In the genomic region with DNA sequence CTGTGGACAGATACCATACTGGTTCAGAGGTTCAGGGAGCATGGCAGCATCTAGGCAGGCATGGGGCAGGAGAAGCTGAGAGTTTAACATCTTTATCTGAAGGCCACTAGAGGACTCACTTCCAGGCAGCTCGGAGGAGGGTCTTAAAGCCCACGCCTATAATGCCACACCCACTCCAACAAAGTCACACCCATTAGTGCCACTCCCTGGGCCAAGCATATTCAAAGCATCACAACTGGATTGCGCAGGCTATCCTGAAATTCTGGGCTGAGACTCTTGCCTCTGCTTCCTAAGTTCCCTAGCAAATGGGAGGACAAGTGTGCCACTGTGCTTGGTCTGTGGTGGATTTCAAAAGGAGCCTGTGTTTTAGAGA, we compare ENCODE assay signal across 8 mouse cellular contexts. TPM values are rescaled to one million over a fixed set of nuclear protein-coding genes. Genes with fewer than 3 reads are reported as not detected.
A peak's percentile ranks its signal among the peaks of the same experiment; 100 is the strongest.
DNase-seq lines count a peak whose midpoint lies in the region; ATAC-seq and TF ChIP-seq lines count a peak whose summit lies in the region.
"Had no signal": no experiment of that assay in that cellular context is flagged by ENCODE, and none has a peak within 500 bp of the region (broad histone marks: within the 10 kb centered on the region; RNA-seq: fewer than 3 reads in every experiment).

No protein-coding gene starts in this region.

- ATAC-seq in limb, embryonic 14.5 days (ENCODE audit: low FRiP score, low read depth) = peak; percentile 81
- peak; percentile 59 for ATAC-seq in midbrain, postnatal 0 days (ENCODE audit: low FRiP score)

- DNase-seq in ES-E14 (ENCODE audit: low read depth, low spot score) = peak; percentile 74
- peak; percentile 85 for DNase-seq in brain, adult 2 months (ENCODE audit: low read depth, low spot score)
- DNase-seq in heart, adult 9 months (ENCODE audit: low spot score in 2 of 2) = peak; percentile 39 to 54
- peak; percentile 72 for DNase-seq in limb, embryonic 14.5 days (ENCODE audit: low spot score)
- DNase-seq in midbrain, postnatal 0 days (ENCODE audit: low spot score) = peak; percentile 52
- no peak for DNase-seq in adrenal gland, adult 8-10 months
- no peak for DNase-seq in urinary bladder, postnatal 10 days (ENCODE audit: low spot score)

- H3K27ac ChIP-seq in ES-E14 (ENCODE audit: insufficient read depth, low read depth, low read length, poor library complexity, severe bottlenecking) = peak overlapping the region; percentile 73; the same call in 1 of the 2 replicates
- H3K27ac ChIP-seq in limb, embryonic 14.5 days (replicated peaks; ENCODE audit: low read depth, low read length) = peak overlapping the region; percentile 90
- peak overlapping the region; percentile 65 for H3K27ac ChIP-seq in midbrain, postnatal 0 days (ENCODE audit: low read depth, low read length)

- H3K4me3 ChIP-seq in ES-E14 (ENCODE audit: insufficient read depth in 1 of 2, low read depth in 1 of 2, low read length in 2 of 2, poor library complexity in 1 of 2, severe bottlenecking in 1 of 2) = peak overlapping the region; percentile 39 to 55
- peak overlapping the region; percentile 28 for H3K4me3 ChIP-seq in limb, embryonic 14.5 days (replicated peaks; ENCODE audit: low read length)
- no peak overlapping the region for H3K4me3 ChIP-seq in midbrain, postnatal 0 days (ENCODE audit: low read depth, low read length)

- 3% methylated on average over 3 of the region's 3 CpGs for WGBS in limb, embryonic 14.5 days
- WGBS in midbrain, postnatal 0 days = 14% methylated on average over 3 of the region's 3 CpGs

- in situ Hi-C loops in ES-E14 (cut with MboI; ENCODE audit: low sequenced_read_pairs in 2 of 2, unreplicated experiment in 2 of 2) = no loop called here

- no peaks in the 10 kb centered on the region; the same call in 1 of the 2 replicates for H3K36me3 ChIP-seq in ES-E14 (ENCODE audit: control insufficient read depth, insufficient read depth, low read length, poor library complexity, severe bottlenecking)
- H3K36me3 ChIP-seq in limb, embryonic 14.5 days (ENCODE audit: control insufficient read depth, insufficient read depth, low read length) = no peaks in the 10 kb centered on the region
- no peaks in the 10 kb centered on the region for H3K36me3 ChIP-seq in midbrain, postnatal 0 days (ENCODE audit: insufficient read depth, low read length)

- H3K4me1 ChIP-seq in ES-E14 (ENCODE audit: control insufficient read depth in 2 of 2, insufficient read depth in 2 of 2, low read length in 2 of 2, poor library complexity in 1 of 2) = peaks cover 0 to 16% of the 10 kb centered on the region in 2 experiments; a peak in 3 of 4 replicates
- H3K4me1 ChIP-seq in limb, embryonic 14.5 days (ENCODE audit: control insufficient read depth, insufficient read depth, low read length) = peaks cover 23% of the 10 kb centered on the region
- peaks cover 8% of the 10 kb centered on the region for H3K4me1 ChIP-seq in midbrain, postnatal 0 days (ENCODE audit: insufficient read depth, low read length)

- no peak overlapping the region for H3K9ac ChIP-seq in ES-E14 (ENCODE audit: insufficient read depth, low read depth, low read length, poor library complexity, severe bottlenecking)
- peak overlapping the region; percentile 54; the same call in 1 of the 2 replicates for H3K9ac ChIP-seq in limb, embryonic 14.5 days (ENCODE audit: low read depth, low read length, severe bottlenecking)
- no peak overlapping the region for H3K9ac ChIP-seq in midbrain, postnatal 0 days (replicated peaks; ENCODE audit: low read length, poor library complexity, severe bottlenecking)

- TF ChIP-seq POLR2A in limb, embryonic 14.5 days (IDR thresholded peaks at IDR 0.05; ENCODE audit: borderline replicate concordance, extremely low read depth, insufficient read depth, insufficient read length) = no peak

- H3K9me3 ChIP-seq in ES-E14 (ENCODE audit: control insufficient read depth, insufficient read depth, low read depth, low read length) = no peaks in the 10 kb centered on the region
- no peaks in the 10 kb centered on the region for H3K9me3 ChIP-seq in limb, embryonic 14.5 days (ENCODE audit: control insufficient read depth, low read length)
- H3K9me3 ChIP-seq in midbrain, postnatal 0 days (ENCODE audit: low read length) = no peaks in the 10 kb centered on the region

- H3K27me3 ChIP-seq in limb, embryonic 14.5 days (ENCODE audit: control insufficient read depth, insufficient read depth, low read length) = no peaks in the 10 kb centered on the region
- no peaks in the 10 kb centered on the region for H3K27me3 ChIP-seq in midbrain, postnatal 0 days (ENCODE audit: insufficient read depth, low read length)

- TF ChIP-seq CTCF in midbrain, postnatal 0 days (IDR thresholded peaks at IDR 0.05) = peak; percentile 49

- H3K4me2 ChIP-seq in limb, embryonic 14.5 days (replicated peaks; ENCODE audit: low read depth, low read length, severe bottlenecking) = peak overlapping the region; percentile 63
- 0 out of 2 replicates have a peak overlapping the region, but pooled peaks have one; percentile 22 for H3K4me2 ChIP-seq in midbrain, postnatal 0 days (ENCODE audit: low read depth, low read length, poor library complexity, severe bottlenecking)

TF ChIP-seq in ES-E14, 5 proteins besides CTCF, POLR2A, EP300 and RAD21:
- TF ChIP-seq CHD2 (IDR thresholded peaks at IDR 0.05; ENCODE audit: low read depth, low read length) (no peak), ZC3H11A (IDR thresholded peaks at IDR 0.05; ENCODE audit: borderline replicate concordance, low read depth, low read length) (no peak), HCFC1 (IDR thresholded peaks at IDR 0.05; ENCODE audit: borderline replicate concordance, insufficient read depth, low read length) (no peak), ZNF384 (IDR thresholded peaks at IDR 0.05; ENCODE audit: low read depth, low read length) (no peak), MAFK (IDR thresholded peaks at IDR 0.05; ENCODE audit: insufficient read depth, low read depth, low read length) (no peak)

RNA-seq across cellular contexts. Expression of a gene that starts 7.2 kb away (rescaled TPM):
- 38.8 and 51.9 TPM in 2 replicates for total RNA-seq in ES-E14 (2012; rRNA removed)
- 47.7 and 50.3 TPM in 2 replicates for polyA plus RNA-seq in limb, embryonic 14.5 days (2012; rRNA removed)
- polyA plus RNA-seq in limb, embryonic 14.5 days (2014; fragmentation: Nextera tagmentation; extraction: Ambion mirVana) = 47.3 and 48.4 TPM in 2 replicates
- 228 and 259 TPM in 2 replicates for total RNA-seq in midbrain, postnatal 0 days (2014; rRNA removed)
- polyA plus RNA-seq in midbrain, postnatal 0 days (2015; fragmentation: Nextera tagmentation; extraction: Ambion mirVana) = 510 and 544 TPM in 2 replicates
- total RNA-seq in adrenal gland, adult 8-10 months (2022) = 10 to 100 TPM; 49.5 to 53.2 (median 51.8) TPM

RNA-seq across cellular contexts. Expression of a gene that starts 26.5 kb away (rescaled TPM):
- 0.32 and 0.58 TPM in 2 replicates for total RNA-seq in ES-E14 (2012; rRNA removed)
- 0.03 and 0.04 TPM in 2 replicates for polyA plus RNA-seq in limb, embryonic 14.5 days (2012; rRNA removed)
- not detected in 2 replicates for polyA plus RNA-seq in limb, embryonic 14.5 days (2014; fragmentation: Nextera tagmentation; extraction: Ambion mirVana)
- not detected in 2 replicates for total RNA-seq in midbrain, postnatal 0 days (2014; rRNA removed)
- not detected in 2 replicates for polyA plus RNA-seq in midbrain, postnatal 0 days (2015; fragmentation: Nextera tagmentation; extraction: Ambion mirVana)
- total RNA-seq in adrenal gland, adult 8-10 months (2022) = not detected
- total RNA-seq: neutrophil, adult 5-6 weeks had no signal

RNA-seq across cellular contexts. Expression of a gene that starts 33.0 kb away (rescaled TPM):
- total RNA-seq in ES-E14 (2012; rRNA removed) = 5.6 and 6.6 TPM in 2 replicates
- 1.7 TPM in 2 replicates for polyA plus RNA-seq in limb, embryonic 14.5 days (2012; rRNA removed)
- polyA plus RNA-seq in limb, embryonic 14.5 days (2014; fragmentation: Nextera tagmentation; extraction: Ambion mirVana) = 1.4 and 1.7 TPM in 2 replicates
- 0.22 and 0.42 TPM in 2 replicates for total RNA-seq in midbrain, postnatal 0 days (2014; rRNA removed)
- polyA plus RNA-seq in midbrain, postnatal 0 days (2015; fragmentation: Nextera tagmentation; extraction: Ambion mirVana) = 0.22 and 0.53 TPM in 2 replicates
- 1 to 10 TPM; 2.1 to 6.0 (median 4.4) TPM for total RNA-seq in adrenal gland, adult 8-10 months (2022)

Comparison
In these comparisons a context has a peak if more than half of its experiments do, and no peak if none do; other contexts are left out.
1. DNase-seq: peak in ES-E14 (single experiment), brain, adult 2 months (single experiment), heart, adult 9 months (2 of 2), limb, embryonic 14.5 days (single experiment) and midbrain, postnatal 0 days (single experiment); none in adrenal gland, adult 8-10 months (single experiment) and urinary bladder, postnatal 10 days (single experiment).
2. Peak in every context shown above with its lines, with median percentiles within 50 percentile points of each other: H3K27ac ChIP-seq.